Mouse (Mus musculus) right cerebral cortex, adult 18-20 months (tissue): Measurements from ENCODE around the gene Gm20662.

Experiments used
- DNase-seq: peaks from one replicate; pipeline ENCODE4 v3.0.0; 2022; ENCODE audit warnings: mixed read lengths

Gm20662 gene

GRCm38 (mm10) chr9:107996049-107996448, at the start of gene Gm20662:
Gene Gm20662 (plus strand): TSS chr9:107996349.
- DNase-seq, result no peak

DNA sequence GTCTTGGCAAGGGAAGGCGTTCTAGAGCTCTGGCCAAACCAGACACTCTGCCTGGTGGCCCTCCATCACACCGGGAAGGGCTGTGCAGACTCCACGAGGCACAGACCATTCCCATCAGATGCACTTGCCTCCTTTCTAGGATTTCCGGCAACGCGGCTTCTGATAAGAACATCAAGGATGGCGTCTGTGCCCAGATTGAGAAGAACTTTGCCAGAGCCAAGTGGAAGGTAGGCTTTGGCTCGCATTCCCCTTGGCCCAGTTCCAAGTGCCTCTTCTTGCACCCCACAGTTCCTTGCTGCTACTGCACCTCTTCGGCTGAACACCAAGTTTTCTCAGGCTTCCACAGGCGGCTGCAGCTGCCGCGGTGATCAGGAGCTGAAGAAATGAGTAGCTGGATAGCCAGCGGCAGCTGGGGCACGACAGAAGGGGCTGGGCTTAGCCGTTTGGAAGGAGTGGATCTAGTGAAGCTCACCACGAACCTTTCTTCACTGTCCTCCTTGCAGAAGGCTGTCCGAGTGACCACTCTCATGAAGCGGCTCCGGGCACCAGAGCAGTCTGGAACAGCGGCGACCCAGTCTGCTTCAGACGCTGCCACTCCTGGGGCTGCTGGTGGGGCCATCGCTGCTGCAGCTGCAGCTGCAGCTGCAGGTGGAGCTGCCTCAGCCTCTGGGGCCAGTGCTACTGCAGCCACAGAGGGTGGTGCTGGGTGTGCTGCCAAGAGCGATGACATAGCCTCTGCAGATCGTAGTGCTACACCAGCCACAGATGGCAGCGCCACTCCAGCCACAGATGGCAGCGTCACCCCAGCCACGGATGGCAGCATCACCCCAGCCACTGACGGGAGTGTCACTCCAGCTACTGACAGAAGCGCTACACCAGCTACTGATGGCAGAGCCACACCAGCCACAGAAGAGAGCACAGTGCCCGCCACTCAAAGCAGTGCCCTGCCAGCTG, 48.6 kb upstream of the Gm20662 start:
- peak; percentile 47 for DNase-seq

DNA sequence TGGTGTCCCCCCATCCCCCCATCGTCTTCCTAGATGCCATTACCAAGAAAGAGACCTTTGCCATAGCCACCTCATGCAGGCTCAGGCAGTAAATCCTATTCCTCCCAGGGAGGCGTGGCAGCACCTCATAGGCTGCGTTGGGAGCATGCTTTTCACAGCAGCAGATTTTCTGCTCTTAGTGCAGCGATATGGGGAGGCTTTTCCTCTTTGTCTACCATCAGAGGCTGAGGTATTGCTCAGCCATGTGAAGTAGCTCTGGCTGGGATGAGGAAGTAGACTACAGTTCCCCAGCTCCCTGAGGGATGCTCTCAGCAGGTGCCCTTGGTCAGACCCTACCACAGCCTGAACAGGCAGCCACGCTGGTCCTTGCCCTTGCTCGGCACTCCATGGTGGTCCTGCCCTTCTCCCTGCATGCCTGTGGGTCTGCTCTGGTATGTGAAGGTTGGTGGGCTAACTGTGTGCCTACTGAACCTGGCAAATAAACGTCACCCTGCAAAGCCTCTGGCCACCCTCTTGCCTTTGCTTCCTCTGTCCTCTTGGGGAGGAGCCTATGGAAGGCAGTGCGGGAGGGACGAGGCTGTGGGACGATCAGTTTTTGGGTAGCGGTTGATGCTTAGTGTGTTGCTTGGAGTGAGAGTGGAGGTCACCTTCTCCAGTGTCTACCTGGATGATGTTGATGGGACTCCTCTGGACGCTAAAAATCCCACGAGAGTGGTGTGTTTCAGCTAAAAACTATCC, 46.8 kb upstream of the Gm20662 start:
- DNase-seq, result no peak

- DNase-seq, result no peak
These were observed 46.3 kb upstream of the Gm20662 start, which contains the start of gene Traip for GRCm38 (mm10) chr9:107949922-107950235. Gene Traip (plus strand): TSS chr9:107950136.

DNA sequence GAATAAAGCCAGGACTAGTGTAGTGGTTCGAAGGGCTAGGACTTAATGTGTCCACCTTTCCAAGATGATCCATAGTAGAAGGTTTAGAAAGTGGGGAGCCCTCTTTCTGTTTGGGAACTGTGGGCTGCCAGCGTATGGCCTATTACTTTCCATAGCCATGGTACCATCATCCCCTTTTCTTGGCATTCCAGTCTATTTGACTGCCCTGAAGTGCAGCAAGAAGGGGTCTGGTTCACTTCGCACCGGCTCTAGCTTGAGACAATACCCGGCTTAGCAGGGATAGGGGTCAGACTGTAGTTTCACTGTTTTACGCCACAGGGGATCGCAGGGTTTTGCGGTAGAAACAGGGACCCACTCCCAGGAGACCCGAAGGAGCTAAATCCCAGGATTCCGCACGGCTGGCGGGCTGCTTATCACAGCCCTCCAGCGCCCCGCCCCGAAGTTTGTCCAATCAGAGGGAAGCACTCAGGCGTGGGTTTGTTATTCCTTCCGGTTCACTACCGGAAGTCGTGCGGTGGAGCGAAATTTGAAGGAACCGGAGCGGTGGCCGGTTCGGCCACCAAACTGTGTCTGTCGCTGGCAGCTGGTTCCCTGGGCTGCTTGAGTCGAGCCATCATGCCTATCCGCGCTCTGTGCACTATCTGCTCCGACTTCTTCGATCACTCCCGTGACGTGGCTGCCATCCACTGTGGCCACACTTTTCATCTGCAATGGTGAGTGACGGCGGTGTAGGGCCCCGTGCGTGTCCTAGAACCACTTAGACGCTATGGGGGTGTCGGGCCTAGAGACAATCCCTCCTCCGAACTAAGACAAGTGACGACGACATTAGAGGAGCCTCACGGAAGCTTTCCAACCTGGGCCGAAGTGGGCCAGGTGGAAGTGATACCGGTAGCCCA, 45.4 kb upstream of the Gm20662 start:
- DNase-seq, result peak; percentile 93

DNA sequence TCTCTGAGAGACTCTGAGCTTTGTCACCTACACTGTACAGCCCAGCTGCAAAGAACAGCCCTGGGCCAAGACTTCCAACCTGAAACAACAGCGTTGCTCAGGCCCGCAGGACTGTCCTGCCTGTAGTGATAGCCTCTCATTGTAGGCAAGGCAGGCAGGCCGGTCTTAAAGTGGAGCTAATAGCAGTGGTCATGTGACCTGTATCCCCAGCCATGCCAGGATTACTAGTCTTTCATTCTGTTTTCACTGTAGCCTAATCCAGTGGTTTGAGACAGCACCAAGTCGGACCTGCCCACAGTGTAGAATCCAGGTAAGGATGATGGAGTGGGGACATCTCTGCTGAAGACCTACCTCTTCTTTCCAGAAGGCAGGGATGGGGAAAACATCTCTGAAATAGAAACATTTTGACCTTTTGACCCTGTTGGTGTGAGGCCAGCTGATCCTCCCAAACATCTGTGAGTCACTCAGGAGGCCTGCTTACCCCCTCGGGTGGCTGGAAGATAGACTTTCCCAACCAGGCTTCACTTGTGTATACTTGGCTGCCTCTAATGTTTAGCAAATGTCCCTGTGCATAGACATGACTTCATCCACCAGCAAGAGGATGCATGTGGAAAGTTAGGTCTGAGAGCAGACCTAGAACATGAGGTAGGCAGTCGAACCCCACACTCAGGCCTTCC, 40.4 kb upstream of the Gm20662 start:
- DNase-seq, result no peak

DNA sequence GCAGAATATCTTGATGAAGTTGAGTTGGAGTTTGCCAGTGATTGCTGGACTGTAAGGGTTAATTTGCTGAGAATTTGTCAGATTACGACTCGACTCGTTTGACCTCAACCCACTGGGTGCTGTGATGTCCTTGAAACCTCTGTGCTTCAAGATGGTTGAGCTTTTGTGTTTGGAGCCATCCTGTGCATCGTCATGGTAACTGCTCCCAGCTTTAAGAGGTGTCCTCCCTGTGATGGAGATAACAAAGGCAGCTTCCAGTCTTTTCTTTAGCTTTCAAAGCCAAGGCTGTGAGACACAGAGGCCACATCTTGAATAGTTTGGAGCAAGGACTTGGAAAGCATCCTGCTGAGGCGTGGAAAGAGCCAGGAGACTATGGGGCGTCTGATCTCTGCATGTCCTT, 39.0 kb upstream of the Gm20662 start:
- DNase-seq, result no peak

- no peak for DNase-seq
These were observed 36.3 kb upstream of the Gm20662 start for GRCm38 (mm10) chr9:107959896-107960295.

GRCm38 (mm10) chr9:107960928-107961327, 35.2 kb upstream of the Gm20662 start:
- DNase-seq, result no peak

DNA sequence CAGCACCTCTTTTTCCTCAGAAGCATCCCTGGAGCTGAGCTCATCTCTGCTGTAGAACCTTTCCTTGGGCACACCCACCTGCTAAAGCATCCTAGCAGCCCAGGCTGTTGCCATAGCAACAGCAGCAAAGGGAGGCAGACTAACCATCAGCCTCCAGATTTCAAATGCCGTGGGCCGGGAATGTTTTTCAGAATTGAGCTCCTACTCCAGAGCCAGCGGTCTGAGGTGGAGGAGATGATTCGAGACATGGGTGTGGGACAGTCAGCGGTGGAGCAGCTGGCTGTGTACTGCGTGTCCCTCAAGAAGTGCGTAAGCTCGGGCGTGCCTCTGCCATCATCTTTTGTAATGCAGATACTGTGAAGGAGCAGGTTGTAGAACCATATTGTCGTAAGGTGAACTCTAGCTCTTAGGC, 34.8 kb upstream of the Gm20662 start:
- peak; percentile 94 for DNase-seq

DNA sequence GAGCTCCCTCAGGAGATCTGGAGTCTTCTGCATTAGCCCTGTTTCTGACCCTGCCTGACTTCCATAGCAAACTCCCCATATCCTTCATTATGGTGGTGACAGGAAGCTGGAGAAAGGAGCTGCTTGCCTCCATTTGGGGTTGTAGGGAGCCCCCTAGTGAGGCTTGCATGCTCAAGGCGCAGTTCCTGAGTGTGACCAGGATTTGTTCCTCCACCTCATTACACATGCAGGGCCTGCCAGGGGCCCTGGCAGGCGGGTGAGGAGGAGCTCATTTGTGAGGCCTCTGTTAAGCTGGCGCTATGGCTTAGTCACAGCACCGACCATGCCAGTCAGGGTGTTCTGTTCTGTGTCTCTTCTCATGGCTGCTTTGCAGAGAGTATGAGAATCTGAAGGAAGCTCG, 34.3 kb upstream of the Gm20662 start:
- peak; percentile 84 for DNase-seq

GRCm38 (mm10) chr9:107962916-107963315, 33.2 kb upstream of the Gm20662 start:
- DNase-seq, result no peak

- peak; percentile 69 for DNase-seq
These were observed 32.4 kb upstream of the Gm20662 start for GRCm38 (mm10) chr9:107963700-107964099.

GRCm38 (mm10) chr9:107964681-107965080, 31.5 kb upstream of the Gm20662 start:
- DNase-seq, result no peak

- DNase-seq, result no peak
These were observed 29.5 kb upstream of the Gm20662 start for GRCm38 (mm10) chr9:107966676-107967075.

GRCm38 (mm10) chr9:107967437-107967836, 28.7 kb upstream of the Gm20662 start:
- no peak for DNase-seq

DNA sequence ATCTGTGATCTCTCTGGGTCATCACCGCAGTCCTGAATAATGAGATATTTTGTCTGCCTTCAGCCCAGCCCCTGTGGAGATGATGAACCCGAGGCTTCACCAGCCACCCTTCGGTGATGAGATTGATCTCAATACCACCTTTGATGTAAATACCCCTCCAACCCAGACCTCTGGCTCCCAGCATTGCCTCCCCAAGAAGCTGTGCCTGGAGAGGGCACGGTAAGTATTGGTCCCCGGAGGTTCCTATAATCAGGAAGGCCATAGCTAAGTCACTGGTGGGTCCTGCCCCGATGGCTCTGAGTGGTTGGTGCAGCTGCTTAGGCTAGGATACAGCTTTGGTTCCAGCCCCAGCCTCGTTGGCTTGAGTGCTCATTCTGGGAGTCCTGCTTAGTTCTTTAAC, 27.6 kb upstream of the Gm20662 start:
- no peak for DNase-seq

DNA sequence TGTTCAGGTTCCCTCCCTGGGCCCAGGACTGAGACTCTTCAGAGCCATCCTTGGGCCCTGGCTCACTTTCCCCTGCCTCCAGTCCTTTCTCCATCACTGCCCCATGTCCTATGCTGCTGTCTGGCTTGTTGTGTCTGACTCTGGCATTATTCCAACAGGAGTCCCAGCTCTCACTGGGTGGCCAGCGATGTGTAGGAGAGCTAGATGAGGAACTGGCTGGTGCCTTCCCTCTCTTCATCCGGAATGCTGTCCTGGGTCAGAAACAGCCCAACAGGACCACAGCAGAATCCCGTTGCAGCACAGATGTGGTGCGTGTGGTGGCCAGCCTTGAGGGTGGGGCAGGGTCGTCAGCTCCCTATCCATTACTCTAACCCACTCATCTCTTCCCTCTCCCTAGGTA, 25.8 kb upstream of the Gm20662 start:
- DNase-seq, result no peak

DNA sequence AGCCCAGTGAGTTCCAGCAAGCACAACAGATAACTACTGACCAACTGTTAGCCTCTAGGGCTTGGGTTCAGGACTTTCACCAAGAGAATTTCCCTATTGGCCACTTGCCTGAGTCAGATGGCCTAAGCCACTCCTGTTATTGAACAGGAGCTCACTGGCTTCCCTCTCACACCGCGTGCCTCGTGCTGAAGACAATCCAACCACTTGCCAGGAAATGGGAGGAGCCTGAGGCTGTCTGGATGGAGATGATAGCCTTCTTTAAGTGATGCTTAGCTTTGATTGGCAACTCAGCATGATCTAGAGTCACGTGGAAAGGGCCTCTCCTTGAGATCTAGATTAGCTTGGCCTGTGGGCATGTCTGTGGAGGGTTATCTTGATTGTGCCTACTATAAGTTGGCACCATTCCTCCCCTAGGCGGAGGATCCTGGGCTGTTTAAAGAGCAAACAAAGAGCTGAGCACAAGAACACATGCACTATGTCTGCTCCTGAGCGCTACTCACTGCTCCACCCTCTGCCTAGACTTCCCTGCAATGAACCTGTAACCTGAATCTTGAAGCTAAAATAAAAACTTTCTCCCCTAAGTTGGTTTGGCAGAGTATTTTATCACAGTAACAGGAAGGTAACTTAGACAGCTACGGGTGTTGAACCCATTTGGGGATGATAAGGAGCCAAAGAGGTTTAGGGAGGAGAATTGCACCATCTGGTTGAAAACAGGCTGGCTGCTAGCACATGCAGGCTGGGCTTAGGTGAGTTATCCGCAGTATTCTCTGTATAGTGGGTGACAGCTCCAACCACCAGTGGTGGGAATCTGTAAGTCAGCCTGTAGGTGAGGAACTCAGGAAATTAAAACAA, 24.2 kb upstream of the Gm20662 start:
- no peak for DNase-seq

GRCm38 (mm10) chr9:107974491-107975171, 21.5 kb upstream of the Gm20662 start:
- DNase-seq, result no peak
